ENCODE assay signal across 9 mouse cellular contexts in genomic region chr11:61485541-61486457, GRCm38 (mm10). TPM values are rescaled to one million over a fixed set of nuclear protein-coding genes. Genes with fewer than 3 reads are reported as not detected.
DNase-seq lines count a peak whose midpoint lies in the region; ATAC-seq and TF ChIP-seq lines count a peak whose summit lies in the region.
"Had no signal": no experiment of that assay in that cellular context is flagged by ENCODE, and none has a peak within 500 bp of the region (broad histone marks: within the 10 kb centered on the region; RNA-seq: fewer than 3 reads in every experiment).

No protein-coding gene starts in this region.

- peaks cover 23% of the 10 kb centered on the region for H3K36me3 ChIP-seq in kidney, postnatal 0 days (ENCODE audit: insufficient read depth, low read length)
- peaks cover 40% of the 10 kb centered on the region for H3K36me3 ChIP-seq in embryonic facial prominence, embryonic 12.5 days
- peaks cover 35% of the 10 kb centered on the region for H3K36me3 ChIP-seq in hindbrain, embryonic 14.5 days (replicated peaks; ENCODE audit: control insufficient read depth, insufficient read depth)
- H3K36me3 ChIP-seq in neural tube, embryonic 12.5 days = peaks cover 33% of the 10 kb centered on the region

- ATAC-seq in kidney, postnatal 0 days (replicated peaks; ENCODE audit: low FRiP score, low read depth) = no peak
- peak; percentile 4; the same call in 1 of the 2 replicates for ATAC-seq in embryonic facial prominence, embryonic 12.5 days (ENCODE audit: insufficient number of reproducible peaks, insufficient read depth, low FRiP score, low TSS enrichment)
- ATAC-seq in hindbrain, embryonic 14.5 days (ENCODE audit: low FRiP score) = no peak
- ATAC-seq in neural tube, embryonic 12.5 days (ENCODE audit: low FRiP score, low read depth) = no peak
- ATAC-seq in megakaryocyte progenitor cell, adult 5-6 weeks (replicated peaks; ENCODE audit: poor library complexity) = no peak

- peak overlapping the region; percentile 22 for H3K4me3 ChIP-seq in kidney, postnatal 0 days (replicated peaks; ENCODE audit: low read depth, low read length)
- H3K4me3 ChIP-seq in embryonic facial prominence, embryonic 12.5 days = peak overlapping the region; percentile 51
- 0 out of 2 replicates have a peak overlapping the region, but pooled peaks have one; percentile 5 for H3K4me3 ChIP-seq in hindbrain, embryonic 14.5 days (replicated peaks; ENCODE audit: low read length)
- H3K4me3 ChIP-seq in neural tube, embryonic 12.5 days = peak overlapping the region; percentile 31

- no peak for DNase-seq in kidney, postnatal 0 days (ENCODE audit: low spot score)
- DNase-seq in kidney, adult 18-20 months = no peak
- DNase-seq in hindbrain, embryonic 14.5 days (ENCODE audit: low spot score) = no peak
- no peak for DNase-seq in gastrocnemius, postnatal 14 days
- DNase-seq in frontal cortex, postnatal 36 days (ENCODE audit: low spot score in 2 of 2) = no peak

- peak overlapping the region; percentile 41 for H3K4me2 ChIP-seq in kidney, postnatal 0 days (ENCODE audit: low read length)
- peak overlapping the region; percentile 86 for H3K4me2 ChIP-seq in embryonic facial prominence, embryonic 12.5 days (replicated peaks)
- peak overlapping the region; percentile 33 for H3K4me2 ChIP-seq in hindbrain, embryonic 14.5 days (replicated peaks)
- H3K4me2 ChIP-seq in neural tube, embryonic 12.5 days (replicated peaks) = peak overlapping the region; percentile 55

- 44% methylated on average over 22 of the region's 22 CpGs for WGBS in kidney, postnatal 0 days
- 24% methylated on average over 22 of the region's 22 CpGs for WGBS in embryonic facial prominence, embryonic 12.5 days
- 39% methylated on average over 22 of the region's 22 CpGs for WGBS in hindbrain, embryonic 14.5 days
- 59% methylated on average over 22 of the region's 22 CpGs for WGBS in neural tube, embryonic 12.5 days

- H3K4me1 ChIP-seq in kidney, postnatal 0 days (replicated peaks; ENCODE audit: insufficient read depth, low read length) = peaks cover 19% of the 10 kb centered on the region; the same call in 1 of the 2 replicates
- peaks cover 70% of the 10 kb centered on the region for H3K4me1 ChIP-seq in embryonic facial prominence, embryonic 12.5 days
- H3K4me1 ChIP-seq in hindbrain, embryonic 14.5 days (replicated peaks; ENCODE audit: control insufficient read depth, insufficient read depth, low read length) = peaks cover 30% of the 10 kb centered on the region
- H3K4me1 ChIP-seq in neural tube, embryonic 12.5 days = peaks cover 56% of the 10 kb centered on the region

- H3K9me3 ChIP-seq in kidney, postnatal 0 days (replicated peaks; ENCODE audit: low read length) = no peaks in the 10 kb centered on the region
- H3K9me3 ChIP-seq in embryonic facial prominence, embryonic 12.5 days = no peaks in the 10 kb centered on the region
- no peaks in the 10 kb centered on the region for H3K9me3 ChIP-seq in hindbrain, embryonic 14.5 days (ENCODE audit: control insufficient read depth, low read length)
- H3K9me3 ChIP-seq in neural tube, embryonic 12.5 days = no peaks in the 10 kb centered on the region

- intact Hi-C loops in gastrocnemius, postnatal 14 days (cut with DNase I; ENCODE audit: low total_unique reads) = no loop called here

- H3K27ac ChIP-seq in kidney, postnatal 0 days = peak overlapping the region; percentile 84
- H3K27ac ChIP-seq in embryonic facial prominence, embryonic 12.5 days = peak overlapping the region; percentile 99
- H3K27ac ChIP-seq in hindbrain, embryonic 14.5 days = peak overlapping the region; percentile 79
- H3K27ac ChIP-seq in neural tube, embryonic 12.5 days = peak overlapping the region; percentile 93

- 0 out of 2 replicates have a peak, but pooled peaks have one; percentile 4 for TF ChIP-seq CTCF in kidney, postnatal 0 days (IDR thresholded peaks at IDR 0.05; ENCODE audit: low read depth)

- 0 out of 2 replicates have a peak overlapping the region, but pooled peaks have one; percentile 18 for H3K9ac ChIP-seq in kidney, postnatal 0 days (ENCODE audit: low read depth, low read length)
- peak overlapping the region; percentile 69 for H3K9ac ChIP-seq in embryonic facial prominence, embryonic 12.5 days
- no peak overlapping the region for H3K9ac ChIP-seq in hindbrain, embryonic 14.5 days
- peak overlapping the region; percentile 43 for H3K9ac ChIP-seq in neural tube, embryonic 12.5 days

- H3K27me3 ChIP-seq in kidney, postnatal 0 days (ENCODE audit: insufficient read depth, low read length) = no peaks in the 10 kb centered on the region
- no peaks in the 10 kb centered on the region for H3K27me3 ChIP-seq in embryonic facial prominence, embryonic 12.5 days
- H3K27me3 ChIP-seq in hindbrain, embryonic 14.5 days (ENCODE audit: control insufficient read depth, insufficient read depth, low read length) = no peaks in the 10 kb centered on the region
- no peaks in the 10 kb centered on the region for H3K27me3 ChIP-seq in neural tube, embryonic 12.5 days (replicated peaks)

RNA-seq across cellular contexts. Expression of gene Mfap4, which starts 0.6 kb away (rescaled TPM):
- 100 and 114 TPM in 2 replicates for polyA plus RNA-seq in kidney, postnatal 0 days (2015; fragmentation: Nextera tagmentation; extraction: Ambion mirVana)
- polyA plus RNA-seq in embryonic facial prominence, embryonic 12.5 days (2016; fragmentation: Nextera tagmentation; extraction: Ambion mirVana) = 231 and 256 TPM in 2 replicates
- 52.4 and 56.6 TPM in 2 replicates for polyA plus RNA-seq in hindbrain, embryonic 14.5 days (2014; fragmentation: Nextera tagmentation; extraction: Ambion mirVana)
- 103 and 133 TPM in 2 replicates for polyA plus RNA-seq in neural tube, embryonic 12.5 days (2016; fragmentation: Nextera tagmentation; extraction: Ambion mirVana)
- not detected in 2 replicates for total RNA-seq in megakaryocyte progenitor cell, adult 5-6 weeks (2015)
- not detected in 2 replicates for total RNA-seq in megakaryocyte progenitor cell, adult 5-6 weeks (2017)
- total RNA-seq in gastrocnemius, postnatal 14 days (2021) = 100 to 1,000 TPM; 142 to 192 TPM
- total RNA-seq: common myeloid progenitor, adult 5-6 weeks had no signal

RNA-seq across cellular contexts. Expression of gene Mapk7, which starts 8.4 kb away (rescaled TPM):
- polyA plus RNA-seq in kidney, postnatal 0 days (2015; fragmentation: Nextera tagmentation; extraction: Ambion mirVana) = 30.9 and 36.3 TPM in 2 replicates
- 101 and 102 TPM in 2 replicates for polyA plus RNA-seq in embryonic facial prominence, embryonic 12.5 days (2016; fragmentation: Nextera tagmentation; extraction: Ambion mirVana)
- polyA plus RNA-seq in hindbrain, embryonic 14.5 days (2014; fragmentation: Nextera tagmentation; extraction: Ambion mirVana) = 57.9 and 61.6 TPM in 2 replicates
- polyA plus RNA-seq in neural tube, embryonic 12.5 days (2016; fragmentation: Nextera tagmentation; extraction: Ambion mirVana) = 93.7 and 95.6 TPM in 2 replicates
- 6.2 and 7.9 TPM in 2 replicates for total RNA-seq in megakaryocyte progenitor cell, adult 5-6 weeks (2015)
- total RNA-seq in megakaryocyte progenitor cell, adult 5-6 weeks (2017) = 10.3 and 12.0 TPM in 2 replicates
- 1 to 10 TPM; 5.9 TPM for total RNA-seq in gastrocnemius, postnatal 14 days (2021)

RNA-seq across cellular contexts. Expression of gene B9d1, which starts 19.1 kb away (rescaled TPM):
- 32.9 and 33.8 TPM in 2 replicates for polyA plus RNA-seq in kidney, postnatal 0 days (2015; fragmentation: Nextera tagmentation; extraction: Ambion mirVana)
- 35.2 and 36.7 TPM in 2 replicates for polyA plus RNA-seq in embryonic facial prominence, embryonic 12.5 days (2016; fragmentation: Nextera tagmentation; extraction: Ambion mirVana)
- 26.5 and 37.4 TPM in 2 replicates for polyA plus RNA-seq in hindbrain, embryonic 14.5 days (2014; fragmentation: Nextera tagmentation; extraction: Ambion mirVana)
- 31.0 and 31.1 TPM in 2 replicates for polyA plus RNA-seq in neural tube, embryonic 12.5 days (2016; fragmentation: Nextera tagmentation; extraction: Ambion mirVana)
- total RNA-seq in megakaryocyte progenitor cell, adult 5-6 weeks (2015) = 0.49 and 1.3 TPM in 2 replicates
- 0.92 TPM in 1 of 2 replicates, not detected in the other for total RNA-seq in megakaryocyte progenitor cell, adult 5-6 weeks (2017)
- 1 to 10 TPM; 7.6 to 7.9 TPM for total RNA-seq in gastrocnemius, postnatal 14 days (2021)

RNA-seq across cellular contexts. Expression of gene Rnf112, which starts 31.9 kb away (rescaled TPM):
- polyA plus RNA-seq in kidney, postnatal 0 days (2015; fragmentation: Nextera tagmentation; extraction: Ambion mirVana) = 0.05 and 0.13 TPM in 2 replicates
- 1.6 and 2.5 TPM in 2 replicates for polyA plus RNA-seq in embryonic facial prominence, embryonic 12.5 days (2016; fragmentation: Nextera tagmentation; extraction: Ambion mirVana)
- 8.4 and 9.8 TPM in 2 replicates for polyA plus RNA-seq in hindbrain, embryonic 14.5 days (2014; fragmentation: Nextera tagmentation; extraction: Ambion mirVana)
- polyA plus RNA-seq in neural tube, embryonic 12.5 days (2016; fragmentation: Nextera tagmentation; extraction: Ambion mirVana) = 8.9 and 9.2 TPM in 2 replicates
- total RNA-seq in megakaryocyte progenitor cell, adult 5-6 weeks (2015) = not detected in 2 replicates
- not detected in 2 replicates for total RNA-seq in megakaryocyte progenitor cell, adult 5-6 weeks (2017)
- total RNA-seq in gastrocnemius, postnatal 14 days (2021) = 1 to 10 TPM in 1 of 2 experiments, under 1 TPM in 1; 0.86 to 1.1 TPM
- total RNA-seq: common myeloid progenitor, adult 5-6 weeks had no signal

Comparison
In these comparisons a context has a peak if more than half of its experiments do, and no peak if none do; other contexts are left out.
1. H3K4me2 ChIP-seq: peak in every context shown above with its lines; median percentile 86 in embryonic facial prominence, embryonic 12.5 days; 55 in neural tube, embryonic 12.5 days; 41 in kidney, postnatal 0 days; 33 in hindbrain, embryonic 14.5 days.